ENCODE assay signal across 15 mouse cellular contexts in genomic region chr2:18262298-18262697, GRCm38 (mm10).
"Had no signal": no experiment of that assay in that cellular context is flagged by ENCODE, and none has a peak within 500 bp of the region (broad histone marks: within the 10 kb centered on the region; RNA-seq: fewer than 3 reads in every experiment).

No protein-coding gene starts in this region.

- H3K4me1 ChIP-seq: liver, embryonic 13.5 days; midbrain, embryonic 10.5 days; midbrain, embryonic 13.5 days had no signal

- ATAC-seq: lung, postnatal 0 days; midbrain, embryonic 13.5 days; midbrain, embryonic 16.5 days had no signal

- H3K9ac ChIP-seq: liver, embryonic 13.5 days; lung, embryonic 14.5 days; midbrain, embryonic 13.5 days had no signal

- H3K27ac ChIP-seq: kidney, postnatal 0 days; layer of hippocampus, adult 2 months; liver, embryonic 13.5 days; macrophage; midbrain, embryonic 10.5 days; midbrain, embryonic 13.5 days; stomach, postnatal 0 days had no signal

- H3K4me3 ChIP-seq: layer of hippocampus, adult 2 months; liver, embryonic 13.5 days; midbrain, embryonic 10.5 days; midbrain, embryonic 13.5 days had no signal

- H3K36me3 ChIP-seq: liver, embryonic 13.5 days; midbrain, embryonic 10.5 days; midbrain, embryonic 13.5 days had no signal

- H3K4me2 ChIP-seq: liver, embryonic 13.5 days; lung, embryonic 14.5 days; midbrain, embryonic 13.5 days had no signal

- H3K9me3 ChIP-seq: liver, embryonic 13.5 days; megakaryocyte, embryonic 14.5 days; midbrain, embryonic 10.5 days had no signal

- H3K27me3 ChIP-seq: liver, embryonic 13.5 days; megakaryocyte, embryonic 14.5 days; midbrain, embryonic 13.5 days had no signal

- DNase-seq: kidney, adult 2 months; kidney, postnatal 25 days; layer of hippocampus, adult 9-11 months; liver, embryonic 13.5 days; lung, embryonic 14.5 days; thymus, postnatal 25 days had no signal
